Mouse (Mus musculus): ENCODE results near the gene Gm28434.

The Gm28434 gene

GRCm38 (mm10) chr5:87969201-87969600 lies at the start of gene Gm28434, which contains the start of gene 2310003L06Rik:
Gene Gm28434 (plus strand): TSS chr5:87969517.
Gene 2310003L06Rik (plus strand): TSS chr5:87969459.
- DNase-seq = no peak

GRCm38 (mm10) chr5:87925372-87925771 lies 43.9 kb upstream of the Gm28434 start, which contains the start of gene Csn3:
Gene Csn3 (plus strand): TSS chr5:87925579.
- DNase-seq = no peak

GRCm38 (mm10) chr5:87931603-87932002 lies 37.7 kb upstream of the Gm28434 start:
- no peak for DNase-seq

GRCm38 (mm10) chr5:87940752-87941151 lies 28.6 kb upstream of the Gm28434 start:
- DNase-seq = no peak

- DNase-seq = no peak
Observed at GRCm38 (mm10) chr5:87942515-87942914, 26.8 kb upstream of the Gm28434 start.

GRCm38 (mm10) chr5:87951836-87952235 lies 17.5 kb upstream of the Gm28434 start:
- no peak for DNase-seq

- DNase-seq = no peak
Observed at GRCm38 (mm10) chr5:87979139-87979538, 9.8 kb downstream of the Gm28434 start, which contains the start of gene Cabs1. Gene Cabs1 (plus strand): TSS chr5:87979439.

- DNase-seq = no peak
Observed at GRCm38 (mm10) chr5:87982468-87983214, 13.3 kb downstream of the Gm28434 start.

- no peak for DNase-seq
Observed at GRCm38 (mm10) chr5:88002249-88002648, 32.9 kb downstream of the Gm28434 start, which contains the start of gene Smr3a. Gene Smr3a (plus strand): TSS chr5:88002549.

GRCm38 (mm10) chr5:88005241-88005640 lies 35.9 kb downstream of the Gm28434 start:
- no peak for DNase-seq

Measured in thymus, postnatal 36 days (tissue).